Mouse (Mus musculus): Measurements from ENCODE around the gene Dlg3. TPM values are rescaled to one million over a fixed set of nuclear protein-coding genes. Genes with fewer than 3 reads are reported as not detected.

Dlg3 gene
- polyA plus RNA-seq, 1 experiment from 2014 or later = 7.5 TPM

- DNase-seq (ENCODE audit: low spot score, missing footprints) (no peak), ATAC-seq (ENCODE audit: low FRiP score) (no peak)
- 86% methylated on average over 8 of the region's 8 CpGs for WGBS
- no peaks in the 10 kb centered on the region for H3K27me3 ChIP-seq (ENCODE audit: control insufficient read depth, insufficient read depth, low read length)
- H3K4me3 ChIP-seq (ENCODE audit: low read depth, low read length) = no peak overlapping the region
- H3K4me1 ChIP-seq (ENCODE audit: control insufficient read depth, insufficient read depth, low read length) = no peaks in the 10 kb centered on the region
- H3K27ac ChIP-seq (ENCODE audit: low read depth, low read length) = no peak overlapping the region
- H3K9ac ChIP-seq (ENCODE audit: low read length) = no peak overlapping the region
- H3K36me3 ChIP-seq (ENCODE audit: control insufficient read depth, insufficient read depth, low read length) = no peaks in the 10 kb centered on the region
- H3K4me2 ChIP-seq = no peak overlapping the region
- H3K9me3 ChIP-seq (ENCODE audit: control insufficient read depth, low read length) = no peaks in the 10 kb centered on the region
Observed at GRCm38 (mm10) chrX:100814139-100814538, 46.6 kb downstream of the Dlg3 start.

- no peak for ATAC-seq (ENCODE audit: low FRiP score)
- Histone ChIP-seq H3K4me1 (ENCODE audit: control insufficient read depth, insufficient read depth, low read length) (no peaks in the 10 kb centered on the region), H3K4me3 (ENCODE audit: low read depth, low read length) (no peak overlapping the region), H3K36me3 (ENCODE audit: control insufficient read depth, insufficient read depth, low read length) (no peaks in the 10 kb centered on the region), H3K9ac (ENCODE audit: low read length) (no peak overlapping the region), H3K4me2 (no peak overlapping the region), H3K27me3 (ENCODE audit: control insufficient read depth, insufficient read depth, low read length) (no peaks in the 10 kb centered on the region), H3K27ac (ENCODE audit: low read depth, low read length) (no peak overlapping the region), H3K9me3 (ENCODE audit: control insufficient read depth, low read length) (no peaks in the 10 kb centered on the region)
- no peak for DNase-seq (ENCODE audit: low spot score, missing footprints)
- WGBS = 90% methylated on average over 7 of the region's 7 CpGs
Observed at GRCm38 (mm10) chrX:100815766-100816165, 48.2 kb downstream of the Dlg3 start.

GRCm38 (mm10) chrX:100818681-100819080, 51.2 kb downstream of the Dlg3 start:
- H3K4me2 ChIP-seq = no peak overlapping the region
- H3K9ac ChIP-seq (ENCODE audit: low read length) = no peak overlapping the region
- no peak overlapping the region for H3K4me3 ChIP-seq (ENCODE audit: low read depth, low read length)
- no peaks in the 10 kb centered on the region for H3K36me3 ChIP-seq (ENCODE audit: control insufficient read depth, insufficient read depth, low read length)
- H3K9me3 ChIP-seq (ENCODE audit: control insufficient read depth, low read length) = no peaks in the 10 kb centered on the region
- no peaks in the 10 kb centered on the region for H3K27me3 ChIP-seq (ENCODE audit: control insufficient read depth, insufficient read depth, low read length)
- no peak overlapping the region for H3K27ac ChIP-seq (ENCODE audit: low read depth, low read length)
- DNase-seq (ENCODE audit: low spot score, missing footprints) (no peak), ATAC-seq (ENCODE audit: low FRiP score) (no peak)
- no peaks in the 10 kb centered on the region for H3K4me1 ChIP-seq (ENCODE audit: control insufficient read depth, insufficient read depth, low read length)
- WGBS = 81% methylated on average over 9 of the region's 9 CpGs

- peak; percentile 63; the same call in 1 of the 2 replicates for ATAC-seq (ENCODE audit: low FRiP score)
- H3K4me3 ChIP-seq (ENCODE audit: low read depth, low read length) = no peak overlapping the region
Observed at GRCm38 (mm10) chrX:100821149-100821548, 53.6 kb downstream of the Dlg3 start.

GRCm38 (mm10) chrX:100825557-100825956, 58.0 kb downstream of the Dlg3 start:
- DNase-seq (ENCODE audit: low spot score, missing footprints) (no peak), ATAC-seq (ENCODE audit: low FRiP score) (no peak)
- WGBS = 82% methylated on average over 1 of the region's 1 CpGs

More at GRCm38 (mm10) chrX:100821149-100821548, 53.6 kb downstream of the Dlg3 start:
- Histone ChIP-seq H3K4me1 (ENCODE audit: control insufficient read depth, insufficient read depth, low read length) (no peaks in the 10 kb centered on the region), H3K36me3 (ENCODE audit: control insufficient read depth, insufficient read depth, low read length) (no peaks in the 10 kb centered on the region), H3K27ac (ENCODE audit: low read depth, low read length) (no peak overlapping the region), H3K4me2 (no peak overlapping the region), H3K9ac (ENCODE audit: low read length) (no peak overlapping the region), H3K27me3 (ENCODE audit: control insufficient read depth, insufficient read depth, low read length) (no peaks in the 10 kb centered on the region), H3K9me3 (ENCODE audit: control insufficient read depth, low read length) (no peaks in the 10 kb centered on the region)
- 67% methylated on average over 1 of the region's 1 CpGs for WGBS
- DNase-seq (ENCODE audit: low spot score, missing footprints) = no peak

GRCm38 (mm10) chrX:100832806-100833205, 65.3 kb downstream of the Dlg3 start:
- no peaks in the 10 kb centered on the region for H3K9me3 ChIP-seq (ENCODE audit: control insufficient read depth, low read length)
- H3K27ac ChIP-seq (ENCODE audit: low read depth, low read length) = no peak overlapping the region
- H3K9ac ChIP-seq (ENCODE audit: low read length) = no peak overlapping the region
- no peak overlapping the region for H3K4me2 ChIP-seq
- no peaks in the 10 kb centered on the region for H3K4me1 ChIP-seq (ENCODE audit: control insufficient read depth, insufficient read depth, low read length)
- no peaks in the 10 kb centered on the region for H3K27me3 ChIP-seq (ENCODE audit: control insufficient read depth, insufficient read depth, low read length)
- H3K4me3 ChIP-seq (ENCODE audit: low read depth, low read length) = no peak overlapping the region
- no peak for ATAC-seq (ENCODE audit: low FRiP score)
- no peaks in the 10 kb centered on the region for H3K36me3 ChIP-seq (ENCODE audit: control insufficient read depth, insufficient read depth, low read length)
- WGBS = 86% methylated on average over 2 of the region's 2 CpGs
- no peak for DNase-seq (ENCODE audit: low spot score, missing footprints)

More at GRCm38 (mm10) chrX:100825557-100825956, 58.0 kb downstream of the Dlg3 start:
- H3K27me3 ChIP-seq (ENCODE audit: control insufficient read depth, insufficient read depth, low read length) = no peaks in the 10 kb centered on the region
- H3K4me2 ChIP-seq = no peak overlapping the region
- no peaks in the 10 kb centered on the region for H3K4me1 ChIP-seq (ENCODE audit: control insufficient read depth, insufficient read depth, low read length)
- no peaks in the 10 kb centered on the region for H3K9me3 ChIP-seq (ENCODE audit: control insufficient read depth, low read length)
- H3K36me3 ChIP-seq (ENCODE audit: control insufficient read depth, insufficient read depth, low read length) = no peaks in the 10 kb centered on the region
- no peak overlapping the region for H3K27ac ChIP-seq (ENCODE audit: low read depth, low read length)
- no peak overlapping the region for H3K9ac ChIP-seq (ENCODE audit: low read length)
- no peak overlapping the region for H3K4me3 ChIP-seq (ENCODE audit: low read depth, low read length)

- no peaks in the 10 kb centered on the region for H3K27me3 ChIP-seq (ENCODE audit: control insufficient read depth, insufficient read depth, low read length)
- no peak overlapping the region for H3K27ac ChIP-seq (ENCODE audit: low read depth, low read length)
- no peak for ATAC-seq (ENCODE audit: low FRiP score)
- no peak overlapping the region for H3K9ac ChIP-seq (ENCODE audit: low read length)
- no peak overlapping the region for H3K4me3 ChIP-seq (ENCODE audit: low read depth, low read length)
- H3K9me3 ChIP-seq (ENCODE audit: control insufficient read depth, low read length) = no peaks in the 10 kb centered on the region
- no peak overlapping the region for H3K4me2 ChIP-seq
- no peak for DNase-seq (ENCODE audit: low spot score, missing footprints)
- no peaks in the 10 kb centered on the region for H3K36me3 ChIP-seq (ENCODE audit: control insufficient read depth, insufficient read depth, low read length)
- no peaks in the 10 kb centered on the region for H3K4me1 ChIP-seq (ENCODE audit: control insufficient read depth, insufficient read depth, low read length)
Observed at GRCm38 (mm10) chrX:100839211-100839610, 71.7 kb downstream of the Dlg3 start.

Other genes starting within 250 kb of the Dlg3 start
- gene Dgat2l6, start 242.9 kb upstream of the Dlg3 start, polyA plus RNA-seq (2014; fragmentation: Nextera tagmentation; extraction: Ambion mirVana) = not detected in 2 replicates
- gene Awat1, start 195.5 kb upstream of the Dlg3 start, polyA plus RNA-seq (2014; fragmentation: Nextera tagmentation; extraction: Ambion mirVana) = not detected in 2 replicates
- gene P2ry4, start 172.9 kb upstream of the Dlg3 start, polyA plus RNA-seq (2014; fragmentation: Nextera tagmentation; extraction: Ambion mirVana) = not detected in 2 replicates
- not detected in 2 replicates for gene Arr3, start 162.2 kb upstream of the Dlg3 start, polyA plus RNA-seq (2014; fragmentation: Nextera tagmentation; extraction: Ambion mirVana)
- 52.3 and 58.7 TPM in 2 replicates for gene Kif4, start 142.0 kb upstream of the Dlg3 start, polyA plus RNA-seq (2014; fragmentation: Nextera tagmentation; extraction: Ambion mirVana)
- gene Pdzd11, start 141.2 kb upstream of the Dlg3 start, polyA plus RNA-seq (2014; fragmentation: Nextera tagmentation; extraction: Ambion mirVana) = 148 and 161 TPM in 2 replicates
- gene Gdpd2, start 37.8 kb upstream of the Dlg3 start, polyA plus RNA-seq (2014; fragmentation: Nextera tagmentation; extraction: Ambion mirVana) = 13.7 and 19.7 TPM in 2 replicates

Measured in midbrain, embryonic 11.5 days (tissue).